Mouse (Mus musculus) heart, embryonic 14.5 days (tissue): ENCODE data around the gene Atf7. TPM values are rescaled to one million over a fixed set of nuclear protein-coding genes. Genes with fewer than 3 reads are reported as not detected.
A peak's percentile ranks its signal among the peaks of the same experiment; 100 is the strongest.

ENCODE experiments used
- ATAC-seq: fragments of 200-750 bp; cut with Nextera tagmentation; 2 replicates; pipeline ENCODE4 v1.8.0; 2017; ENCODE audit warnings: low read depth, moderate TSS enrichment; ENCODE audit not compliant: insufficient number of reproducible peaks, insufficient read depth, low FRiP score
- H3K27ac ChIP-seq, 2 experiments: fragments of 200-500 bp in 1 of 2; fragments of 300-500 bp in 1 of 2; sonication (generic) in 1 of 2; replicated peaks in 1 of 2; 2 replicates each; pipeline ENCODE4 v1.5.1; 2012 to 2014; ENCODE audit warnings: low read depth in 2 of 2, low read length in 2 of 2, control low read depth in 1 of 2, mild to moderate bottlenecking in 1 of 2, mixed read lengths in 1 of 2; ENCODE audit not compliant: control insufficient read depth in 1 of 2, insufficient read depth in 1 of 2
- H3K27me3 ChIP-seq: fragments of 300-500 bp; sonication (generic); 2 replicates; pipeline ENCODE4 v1.6.1; 2014; ENCODE audit warnings: mild to moderate bottlenecking, low read length, control low read depth; ENCODE audit not compliant: control insufficient read depth, insufficient read depth
- H3K36me3 ChIP-seq: fragments of 300-500 bp; sonication (generic); 2 replicates; pipeline ENCODE4 v1.6.1; 2014; ENCODE audit warnings: mild to moderate bottlenecking, control low read depth, low read length, mixed read lengths; ENCODE audit not compliant: control insufficient read depth, insufficient read depth
- H3K4me1 ChIP-seq, 2 experiments: fragments of 200-500 bp in 1 of 2; fragments of 300-500 bp in 1 of 2; sonication (generic) in 1 of 2; 2 replicates each; pipeline ENCODE4 v1.6.1; 2012 to 2014; ENCODE audit warnings: low read length in 2 of 2, control low read depth in 1 of 2, mixed read lengths in 1 of 2; ENCODE audit not compliant: control insufficient read depth in 2 of 2, insufficient read depth in 2 of 2
- H3K4me2 ChIP-seq: fragments of 300-500 bp; sonication (generic); 2 replicates; pipeline ENCODE4 v1.6.1; 2014; ENCODE audit warnings: mild to moderate bottlenecking, low read length
- H3K4me3 ChIP-seq, 2 experiments: fragments of 200-500 bp in 1 of 2; fragments of 300-500 bp in 1 of 2; sonication (generic) in 1 of 2; 2 replicates each; pipeline ENCODE4 v1.5.1; 2012 to 2014; ENCODE audit warnings: low read length in 2 of 2, mild to moderate bottlenecking in 2 of 2, control low read depth in 1 of 2, low read depth in 1 of 2, moderate library complexity in 1 of 2; ENCODE audit not compliant: control insufficient read depth in 1 of 2, insufficient read depth in 1 of 2
- H3K9ac ChIP-seq: fragments of 300-500 bp; sonication (generic); 2 replicates; pipeline ENCODE4 v1.6.1; 2014; ENCODE audit warnings: mild to moderate bottlenecking, low read length
- H3K9me3 ChIP-seq: fragments of 300-500 bp; sonication (generic); 2 replicates; pipeline ENCODE4 v1.6.1; 2016; ENCODE audit warnings: low read length, control low read depth; ENCODE audit not compliant: control insufficient read depth
- WGBS: fragments of 180-500 bp; shearing (Covaris S2); extraction: QIAGEN DNeasy Blood & Tissue Kit; methylation state at CpG from one replicate; pipeline ENCODE4 v1.1.7; 2014; 5-methylcytosine and 5-hydroxymethylcytosine counted together
- polyA plus RNA-seq: library from polyadenylated mRNA; unstranded; fragments of >200 nt; fragmentation: Nextera tagmentation; extraction: Ambion mirVana; gene quantifications from 2 replicates; pipeline ENCODE4 v1.2.1, GENCODE M21; 2014

The Atf7 gene
- polyA plus RNA-seq, 1 experiment from 2014 or later = 29.7 TPM

DNA sequence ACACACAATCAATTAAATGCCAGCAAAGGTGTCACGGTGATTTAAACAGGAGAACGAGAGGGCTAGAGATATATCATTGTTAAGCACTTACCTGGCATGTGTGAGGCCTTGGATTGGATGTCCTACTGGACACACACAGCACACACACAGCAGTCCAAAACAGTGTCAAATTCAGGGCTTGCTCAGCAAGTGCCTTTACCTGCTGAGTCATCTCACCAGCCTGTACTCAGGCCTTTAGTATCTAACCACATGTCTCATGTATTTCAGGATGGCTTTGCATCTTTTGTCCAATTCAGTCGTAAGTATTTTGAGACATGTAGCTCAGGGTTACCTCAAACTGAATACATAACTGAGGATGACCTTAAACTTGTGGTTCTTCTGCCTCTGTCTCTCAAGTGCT lies 25.8 kb upstream of the Atf7 start:
- Histone ChIP-seq H3K9me3 (no peaks in the 10 kb centered on the region), H3K4me1 (peaks cover 0 to 3% of the 10 kb centered on the region in 2 experiments; a peak in 2 of 4 replicates), H3K27ac (no peak overlapping the region), H3K9ac (no peak overlapping the region), H3K36me3 (no peaks in the 10 kb centered on the region), H3K4me2 (no peak overlapping the region), H3K4me3 (no peak overlapping the region), H3K27me3 (no peaks in the 10 kb centered on the region)
- no peak for ATAC-seq
- 75% methylated on average over 3 of the region's 3 CpGs for whole genome bisulfite sequencing

DNA sequence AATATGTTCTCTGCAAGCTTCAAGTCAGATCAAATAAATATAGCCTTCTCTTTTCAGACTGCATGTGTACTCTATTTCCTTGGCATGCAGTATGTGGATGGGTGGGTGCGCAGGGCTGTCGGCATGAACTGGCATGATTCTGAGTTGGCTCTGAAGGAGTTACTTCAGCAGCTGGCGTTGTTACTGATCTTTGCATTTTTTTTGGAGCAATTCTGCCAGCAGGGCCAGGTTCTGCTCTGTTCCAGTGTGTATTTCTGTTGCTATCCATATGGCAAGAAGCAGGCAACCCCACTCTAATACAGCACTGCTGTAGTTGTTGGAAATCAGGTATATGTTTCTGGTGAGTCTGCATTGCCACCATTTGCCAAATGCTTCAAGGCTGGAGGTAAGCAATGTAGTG lies 10.6 kb upstream of the Atf7 start:
- WGBS = 80% methylated on average over 3 of the region's 3 CpGs
- no peaks in the 10 kb centered on the region for H3K9me3 ChIP-seq
- no peak for ATAC-seq
- H3K27ac ChIP-seq = no peak overlapping the region
- H3K9ac ChIP-seq = no peak overlapping the region
- no peaks in the 10 kb centered on the region for H3K36me3 ChIP-seq
- H3K4me1 ChIP-seq = no peaks in the 10 kb centered on the region
- no peak overlapping the region for H3K4me3 ChIP-seq
- no peaks in the 10 kb centered on the region for H3K27me3 ChIP-seq
- no peak overlapping the region for H3K4me2 ChIP-seq

DNA sequence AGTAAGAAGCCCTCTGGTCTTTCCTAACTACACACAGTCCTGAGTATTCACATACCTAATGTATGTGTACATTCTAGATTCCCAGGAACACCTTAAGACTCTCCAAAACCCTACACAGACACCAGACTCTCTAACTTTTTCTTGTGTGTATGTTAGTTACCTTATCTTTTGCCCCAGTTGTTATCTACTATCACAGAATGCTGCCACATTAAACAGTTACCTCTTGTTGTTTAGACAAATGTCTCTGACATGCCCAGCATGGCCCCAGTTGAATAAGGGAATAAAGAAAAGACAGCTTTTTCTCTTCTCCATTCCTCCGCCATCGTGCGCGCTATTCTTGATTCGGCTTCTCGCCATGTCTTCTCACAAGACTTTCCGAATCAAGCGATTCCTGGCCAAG lies 9.4 kb upstream of the Atf7 start:
- no peak for ATAC-seq

GRCm38 (mm10) chr15:102625687-102626055 lies 407 bp upstream of the Atf7 start:
- Histone ChIP-seq H3K27ac (peak overlapping the region; percentile 98 to 99), H3K36me3 (no peaks in the 10 kb centered on the region), H3K9me3 (no peaks in the 10 kb centered on the region), H3K27me3 (no peaks in the 10 kb centered on the region), H3K4me1 (peaks cover 2 to 10% of the 10 kb centered on the region in 2 experiments; a peak in 3 of 4 replicates), H3K4me3 (peak overlapping the region; percentile 79), H3K9ac (peak overlapping the region; percentile 87), H3K4me2 (peak overlapping the region; percentile 81)
- WGBS = 0% methylated on average over 18 of the region's 18 CpGs
- ATAC-seq = peak; percentile 15; the same call in 1 of the 2 replicates

More for the DNA sequence above, 9.4 kb upstream of the Atf7 start:
- no peaks in the 10 kb centered on the region for H3K27me3 ChIP-seq
- H3K9ac ChIP-seq = no peak overlapping the region
- no peak overlapping the region for H3K27ac ChIP-seq
- no peaks in the 10 kb centered on the region for H3K9me3 ChIP-seq
- H3K4me1 ChIP-seq = no peaks in the 10 kb centered on the region
- H3K36me3 ChIP-seq = no peaks in the 10 kb centered on the region
- no peak overlapping the region for H3K4me3 ChIP-seq
- no peak overlapping the region for H3K4me2 ChIP-seq
- WGBS = 94% methylated on average over 8 of the region's 8 CpGs

GRCm38 (mm10) chr15:102624291-102624969 lies 834 bp downstream of the Atf7 start:
- H3K27ac ChIP-seq = peak overlapping the region; percentile 74 to 98
- no peaks in the 10 kb centered on the region for H3K9me3 ChIP-seq
- H3K4me2 ChIP-seq = peak overlapping the region; percentile 81
- WGBS = 3% methylated on average over 17 of the region's 17 CpGs
- ATAC-seq = 0 out of 2 replicates have a peak, but pooled peaks have one; percentile 1
- no peaks in the 10 kb centered on the region for H3K27me3 ChIP-seq
- H3K4me1 ChIP-seq = peaks cover 2 to 10% of the 10 kb centered on the region in 2 experiments; a peak in 3 of 4 replicates
- peak overlapping the region; percentile 79 for H3K4me3 ChIP-seq
- H3K36me3 ChIP-seq = no peaks in the 10 kb centered on the region
- H3K9ac ChIP-seq = peak overlapping the region; percentile 87

- Histone ChIP-seq H3K36me3 (peaks cover 5% of the 10 kb centered on the region; the same call in 1 of the 2 replicates), H3K4me3 (no peak overlapping the region; a peak in 1 of 4 replicates), H3K27me3 (no peaks in the 10 kb centered on the region), H3K4me1 (peaks cover 2 to 10% of the 10 kb centered on the region in 2 experiments; a peak in 3 of 4 replicates), H3K9ac (no peak overlapping the region), H3K9me3 (no peaks in the 10 kb centered on the region), H3K4me2 (peak overlapping the region; percentile 81), H3K27ac (no peak overlapping the region)
- no peak for ATAC-seq
- WGBS = 89% methylated on average over 3 of the region's 3 CpGs
Measured at GRCm38 (mm10) chr15:102623121-102623520, 2.1 kb downstream of the Atf7 start.

DNA sequence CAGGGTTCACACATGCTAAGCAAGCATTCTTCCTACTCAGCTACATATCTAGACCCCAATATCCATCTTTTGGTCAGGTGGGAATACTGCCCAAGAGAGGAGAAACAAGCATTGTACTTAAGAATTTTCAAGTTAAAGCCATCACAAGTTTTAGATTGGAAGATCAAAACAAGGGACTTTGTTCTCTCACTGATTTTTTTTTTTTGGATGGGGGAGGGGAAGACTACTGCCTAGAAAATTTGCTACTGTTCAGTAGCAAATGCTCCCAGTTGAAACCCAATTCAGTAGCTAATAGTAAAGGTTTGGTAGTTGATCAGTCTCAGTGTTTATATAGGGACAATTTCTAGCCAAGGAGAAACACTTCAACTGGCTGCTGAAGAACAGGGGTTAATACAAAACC lies 2.7 kb downstream of the Atf7 start:
- H3K4me2 ChIP-seq = peak overlapping the region; percentile 81
- H3K4me3 ChIP-seq = no peak overlapping the region
- H3K4me1 ChIP-seq = peaks cover 2 to 10% of the 10 kb centered on the region in 2 experiments; a peak in 3 of 4 replicates
- peaks cover 5% of the 10 kb centered on the region; the same call in 1 of the 2 replicates for H3K36me3 ChIP-seq
- no peaks in the 10 kb centered on the region for H3K27me3 ChIP-seq
- H3K9me3 ChIP-seq = no peaks in the 10 kb centered on the region
- no peak for ATAC-seq
- no peak overlapping the region for H3K27ac ChIP-seq
- no peak overlapping the region for H3K9ac ChIP-seq
